ENCODE assay signal across 8 mouse cellular contexts in the genomic region with DNA sequence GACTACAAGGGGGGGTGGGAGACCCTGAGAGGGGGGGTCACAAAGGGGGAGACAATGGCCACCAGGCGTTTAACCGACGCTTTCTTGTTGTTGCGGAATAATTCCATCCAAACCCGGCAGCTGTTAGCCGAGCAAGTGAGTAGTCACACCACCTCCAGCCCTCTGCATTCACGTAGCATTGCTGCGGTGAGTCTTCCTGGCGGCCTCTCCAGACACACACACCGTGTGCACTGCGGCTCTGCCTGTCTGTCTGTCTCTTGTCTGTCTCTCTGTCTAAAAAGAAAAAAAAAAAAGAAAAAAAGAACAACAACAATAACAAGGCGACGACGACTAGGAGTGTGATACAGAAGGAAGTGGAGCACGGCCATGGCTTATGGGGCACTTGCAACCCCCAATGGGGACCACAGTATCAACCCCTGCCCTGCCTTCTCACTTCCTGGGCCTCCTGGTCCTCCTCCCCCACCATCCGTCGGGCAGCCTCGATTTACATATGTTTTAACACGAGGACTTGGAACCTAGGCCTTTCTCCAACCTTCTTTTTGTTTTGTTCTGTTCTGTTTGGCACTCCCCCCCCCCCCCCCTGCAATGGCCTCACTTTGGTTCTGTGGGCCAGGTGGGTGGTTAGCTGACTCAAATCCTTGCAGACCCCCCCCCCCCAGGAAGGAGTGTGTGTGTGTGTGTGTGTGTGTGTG. TPM values are rescaled to one million over a fixed set of nuclear protein-coding genes. Genes with fewer than 3 reads are reported as not detected.
A peak's percentile ranks its signal among the peaks of the same experiment; 100 is the strongest.
DNase-seq lines count a peak whose midpoint lies in the region; ATAC-seq and TF ChIP-seq lines count a peak whose summit lies in the region.

No protein-coding gene starts in this region.

- H3K36me3 ChIP-seq in E14TG2a.4 (ENCODE audit: insufficient read depth, low read length) = no peaks in the 10 kb centered on the region
- H3K36me3 ChIP-seq in midbrain, embryonic 16.5 days (ENCODE audit: control insufficient read depth, insufficient read depth, low read length) = no peaks in the 10 kb centered on the region
- H3K36me3 ChIP-seq in thymus, adult 2 months (ENCODE audit: control insufficient read depth, insufficient read depth, low read length) = no peaks in the 10 kb centered on the region

- 0% methylated on average over 19 of the region's 19 CpGs for WGBS in midbrain, embryonic 16.5 days
- under 1% methylated on average over 19 of the region's 19 CpGs for WGBS in thymus, adult 2 months

- peak; percentile 84 for DNase-seq in 416B (ENCODE audit: low read depth)
- peak; percentile 11 to 28 for DNase-seq in cerebellum, postnatal 25 days
- DNase-seq in liver = peak; percentile 54
- peak; percentile 59 for DNase-seq in thymus, adult 2 months
- no peak for DNase-seq in layer of hippocampus, adult 9-10 months (ENCODE audit: low spot score)

- TF ChIP-seq CTCF in E14TG2a.4 (conservative IDR thresholded peaks at IDR 0.05; ENCODE audit: low read length) = no peak
- TF ChIP-seq CTCF in thymus, adult 2 months (IDR thresholded peaks at IDR 0.05; ENCODE audit: borderline replicate concordance, control insufficient read depth, extremely low read depth, insufficient read depth, low read length, poor library complexity) = no peak

- ATAC-seq in hematopoietic stem cell, adult 5-6 weeks (replicated peaks in 1 of 2; ENCODE audit: insufficient read depth in 1 of 2, low FRiP score in 2 of 2, low TSS enrichment in 1 of 2, low read depth in 1 of 2, poor library complexity in 2 of 2, severe bottlenecking in 2 of 2) = peak; percentile 23 to 38; a peak in 3 of 4 replicates
- no peak for ATAC-seq in midbrain, embryonic 16.5 days

- peak overlapping the region; percentile 95 for H3K4me3 ChIP-seq in E14TG2a.4 (replicated peaks; ENCODE audit: low read length)
- H3K4me3 ChIP-seq in midbrain, embryonic 16.5 days (ENCODE audit: low read depth, low read length) = peak overlapping the region; percentile 92
- H3K4me3 ChIP-seq in thymus, adult 2 months (ENCODE audit: control insufficient read depth, insufficient read depth, low read length) = peak overlapping the region; percentile 73

- peaks cover 39% of the 10 kb centered on the region for H3K4me1 ChIP-seq in E14TG2a.4 (replicated peaks; ENCODE audit: low read depth, low read length)
- H3K4me1 ChIP-seq in midbrain, embryonic 16.5 days (ENCODE audit: control insufficient read depth, insufficient read depth, low read length) = peaks cover 35% of the 10 kb centered on the region
- peaks cover 10% of the 10 kb centered on the region for H3K4me1 ChIP-seq in thymus, adult 2 months (replicated peaks; ENCODE audit: control insufficient read depth, insufficient read depth, low read length)

- 0 out of 2 replicates have a peak, but pooled peaks have one; percentile 16 for TF ChIP-seq POLR2A in thymus, adult 2 months (IDR thresholded peaks at IDR 0.05; ENCODE audit: control insufficient read depth, extremely low read depth, insufficient read depth, low read length, poor library complexity)

- peaks cover 11% of the 10 kb centered on the region; the same call in 1 of the 2 replicates for H3K27me3 ChIP-seq in E14TG2a.4 (ENCODE audit: insufficient read depth, low read length)
- no peaks in the 10 kb centered on the region for H3K27me3 ChIP-seq in midbrain, embryonic 16.5 days (ENCODE audit: control insufficient read depth, insufficient read depth, low read depth, low read length)
- no peaks in the 10 kb centered on the region for H3K27me3 ChIP-seq in thymus, adult 2 months (ENCODE audit: control insufficient read depth, insufficient read depth, low read length)

- H3K9me3 ChIP-seq in E14TG2a.4 (ENCODE audit: low read length) = no peaks in the 10 kb centered on the region
- H3K9me3 ChIP-seq in midbrain, embryonic 16.5 days (replicated peaks; ENCODE audit: control insufficient read depth, low read length, poor library complexity, severe bottlenecking) = no peaks in the 10 kb centered on the region

- H3K27ac ChIP-seq in midbrain, embryonic 16.5 days (ENCODE audit: low read length) = peak overlapping the region; percentile 90
- H3K27ac ChIP-seq in thymus, adult 2 months (ENCODE audit: control insufficient read depth, insufficient read depth, low read length) = peak overlapping the region; percentile 76

- peak overlapping the region; percentile 92 for H3K4me2 ChIP-seq in midbrain, embryonic 16.5 days (ENCODE audit: low read length)

- H3K9ac ChIP-seq in midbrain, embryonic 16.5 days (ENCODE audit: low read depth, low read length) = peak overlapping the region; percentile 84

RNA-seq across cellular contexts. Expression of gene Stx16, which starts 1.0 kb away (rescaled TPM):
- total RNA-seq in hematopoietic stem cell, adult 5-6 weeks (2017) = 44.5 and 46.3 TPM in 2 replicates
- 17.1 and 17.2 TPM in 2 replicates for polyA plus RNA-seq in midbrain, embryonic 16.5 days (2015; fragmentation: Nextera tagmentation; extraction: Ambion mirVana)
- 70.4 and 77.5 TPM in 2 replicates for polyA plus RNA-seq in thymus, adult 2 months (2012; rRNA removed)

RNA-seq across cellular contexts. Expression of gene Npepl1, which starts 33.0 kb away (rescaled TPM):
- 37.7 and 42.7 TPM in 2 replicates for total RNA-seq in hematopoietic stem cell, adult 5-6 weeks (2017)
- polyA plus RNA-seq in midbrain, embryonic 16.5 days (2015; fragmentation: Nextera tagmentation; extraction: Ambion mirVana) = 13.8 TPM in 2 replicates
- polyA plus RNA-seq in thymus, adult 2 months (2012; rRNA removed) = 136 and 146 TPM in 2 replicates
